Mouse (Mus musculus): ENCODE measurements around the gene Zzef1.

Zzef1 gene

DNA sequence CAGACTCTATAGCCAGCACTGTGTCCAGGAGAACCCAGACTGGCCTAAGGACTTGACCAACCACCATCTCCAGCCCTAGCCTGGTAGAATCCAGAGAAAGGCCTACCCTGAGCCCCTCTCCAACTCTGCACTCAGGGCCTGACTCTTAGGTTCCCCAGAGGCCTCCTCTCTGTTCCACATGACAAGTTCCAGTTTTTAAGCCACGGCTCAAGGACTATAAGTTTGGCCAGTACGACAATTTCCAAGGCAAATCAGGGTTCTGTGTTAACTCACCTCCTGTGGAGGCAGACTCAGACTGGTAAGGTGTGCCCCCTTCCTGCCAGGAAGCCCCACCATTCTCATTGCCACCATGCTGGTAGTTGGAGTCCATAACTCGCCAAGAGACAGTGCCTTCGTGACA, 158.2 kb downstream of the Zzef1 start:
- DNase-seq (ENCODE audit: low spot score in 2 of 2) = no peak

DNA sequence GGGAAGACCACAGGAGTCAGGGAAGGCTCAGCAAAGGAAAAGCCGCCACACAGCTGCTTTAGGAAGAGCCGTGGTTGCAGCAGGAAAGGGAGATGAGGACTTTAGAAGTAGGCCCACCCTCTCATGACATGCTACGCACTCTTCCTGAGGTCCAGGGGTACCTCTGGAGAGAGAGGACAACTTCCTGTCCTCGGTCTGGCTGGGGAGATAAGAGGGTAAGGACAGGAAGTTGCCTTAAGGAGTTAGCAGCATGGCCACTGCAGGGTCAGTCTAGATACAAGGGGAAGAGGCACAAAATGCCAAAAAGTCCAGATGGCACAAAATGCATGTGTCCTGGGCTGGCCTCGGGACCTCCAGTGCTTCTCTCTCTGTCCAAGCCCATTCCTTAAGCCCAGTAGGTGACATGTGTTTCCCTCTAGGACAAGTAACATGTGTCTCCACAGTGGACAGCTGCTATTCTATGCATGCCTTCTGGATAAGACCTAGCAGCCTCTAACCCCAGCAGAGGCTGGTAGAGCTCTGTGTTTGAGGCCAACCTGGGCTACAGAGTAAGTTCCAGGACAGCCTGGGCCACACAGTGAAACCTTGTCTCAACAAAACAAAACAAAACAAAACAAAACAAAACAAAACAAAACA, 159.4 kb downstream of the Zzef1 start:
- no peak for DNase-seq (ENCODE audit: low spot score in 2 of 2)

DNA sequence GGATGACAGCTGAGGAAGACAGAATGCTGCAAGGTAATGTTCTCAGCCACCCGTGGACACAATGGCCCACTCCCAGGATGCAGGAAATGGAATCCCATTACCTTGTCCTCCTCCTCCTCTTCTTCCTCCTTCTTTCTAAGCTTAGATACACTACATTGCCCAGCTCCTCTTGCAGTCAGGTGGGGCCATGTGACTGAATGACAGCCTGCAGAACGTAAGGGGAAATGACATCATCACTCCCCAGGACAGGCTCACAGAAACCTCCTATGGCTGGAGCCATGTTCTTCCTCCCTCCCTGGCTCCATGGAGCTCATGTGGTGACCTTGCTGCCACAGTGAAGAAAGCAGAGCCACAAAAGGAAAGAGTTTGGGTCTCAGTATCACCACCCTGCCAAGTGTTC, 161.3 kb downstream of the Zzef1 start:
- DNase-seq (ENCODE audit: low spot score in 2 of 2) = no peak

DNA sequence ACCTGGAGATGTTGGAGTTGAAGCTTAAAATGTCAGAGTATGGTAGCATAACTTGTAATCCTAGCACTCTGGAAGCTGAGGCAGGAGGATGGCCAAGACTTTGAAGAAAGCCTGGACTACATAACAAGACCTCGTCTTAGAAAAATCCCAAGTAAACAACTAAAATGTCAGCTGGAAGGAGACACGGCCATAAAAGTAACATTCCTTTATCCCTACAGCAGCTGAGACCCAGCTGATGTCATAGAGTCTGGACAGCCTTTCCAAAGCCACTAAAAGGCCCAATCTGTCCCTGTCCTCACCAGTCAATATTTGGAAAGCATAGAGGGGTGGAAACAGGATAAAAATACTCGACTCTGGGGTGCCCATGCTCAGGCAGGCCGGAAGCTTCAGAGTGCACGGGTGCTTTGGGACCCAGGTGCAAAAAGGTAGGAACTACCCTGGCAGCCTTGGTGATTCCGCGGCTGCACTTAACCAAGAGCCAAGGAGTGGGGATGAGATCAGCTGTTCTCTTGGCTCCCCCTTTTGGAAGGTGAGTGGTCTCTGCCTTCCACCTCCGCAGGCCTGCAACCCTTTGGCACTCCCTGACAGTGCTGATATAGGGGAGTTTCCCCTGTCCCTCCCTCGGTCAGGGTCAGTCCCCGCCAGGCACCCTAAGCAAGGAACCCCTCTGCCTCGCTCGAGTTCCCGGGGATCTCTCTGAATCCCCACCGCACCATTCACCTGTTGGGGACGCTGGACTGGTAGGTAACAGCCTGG, 164.1 kb downstream of the Zzef1 start:
- DNase-seq (ENCODE audit: low spot score in 2 of 2) = no peak

DNA sequence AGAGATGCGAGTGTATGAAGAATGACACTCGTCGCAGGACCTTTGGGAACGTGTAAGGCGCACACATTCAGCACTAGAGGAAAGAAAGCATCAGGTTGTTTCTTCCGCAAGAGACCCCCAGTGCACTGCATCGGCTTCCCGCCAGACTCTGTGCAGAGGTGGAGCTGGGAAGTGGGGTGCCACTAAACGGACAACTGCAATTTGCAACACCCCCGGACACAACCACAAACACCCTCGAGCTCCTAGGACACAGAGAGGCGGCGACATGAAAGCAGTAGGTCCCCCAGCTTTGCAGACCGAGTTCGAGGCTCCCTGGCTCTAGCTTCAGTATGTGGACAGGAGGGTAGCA, 164.7 kb downstream of the Zzef1 start:
- DNase-seq (ENCODE audit: low spot score in 2 of 2) = no peak

DNA sequence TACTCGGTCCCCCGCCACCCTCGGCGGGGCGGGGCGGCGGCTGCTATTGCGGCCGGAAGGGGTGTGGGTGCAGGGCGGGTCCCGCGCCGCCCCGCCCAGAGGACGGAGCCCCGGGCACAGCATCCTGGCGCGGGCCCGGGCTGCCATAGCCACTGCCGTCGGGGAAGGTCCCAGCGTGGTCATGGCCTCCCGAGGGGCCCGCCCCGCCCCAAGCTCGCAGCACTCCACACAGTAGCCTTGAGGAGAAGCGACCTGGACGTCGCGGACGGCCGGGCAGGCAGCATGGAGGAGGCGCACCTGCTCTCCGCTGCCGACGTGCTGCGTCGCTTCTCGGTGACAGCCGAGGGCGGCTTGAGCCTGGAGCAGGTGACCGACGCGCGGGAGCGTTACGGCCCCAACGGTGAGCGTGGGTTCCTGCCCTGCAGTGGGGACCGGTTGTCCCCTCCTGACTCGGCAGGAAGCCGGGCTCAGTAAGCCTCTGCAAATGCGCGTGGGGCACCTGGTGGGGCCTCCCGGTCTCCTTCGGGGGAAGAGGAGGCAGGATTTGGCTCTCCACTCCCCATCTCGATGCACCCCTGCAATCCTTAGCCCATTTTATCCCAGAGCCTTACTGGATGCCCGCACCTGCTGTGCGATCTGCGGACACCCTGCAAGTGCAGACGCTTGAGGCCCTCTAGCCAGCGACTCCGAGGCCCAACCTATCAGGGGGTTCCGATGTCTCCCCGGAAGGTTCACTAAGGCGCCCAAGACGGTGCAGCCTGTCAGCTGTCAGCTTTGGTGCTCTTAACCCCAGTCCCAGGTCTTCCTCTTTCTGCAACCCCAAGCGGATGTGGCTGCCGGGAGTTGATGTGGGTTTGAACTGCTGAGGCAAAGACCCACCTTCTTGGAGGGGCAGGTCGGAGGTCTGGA, 165.3 kb downstream of the Zzef1 start, which contains the start of gene Atp2a3:
Gene Atp2a3, plus strand, starts transcription at position 98 of the 909 bp plus-strand sequence.
- no peak for DNase-seq (ENCODE audit: low spot score in 2 of 2)

DNA sequence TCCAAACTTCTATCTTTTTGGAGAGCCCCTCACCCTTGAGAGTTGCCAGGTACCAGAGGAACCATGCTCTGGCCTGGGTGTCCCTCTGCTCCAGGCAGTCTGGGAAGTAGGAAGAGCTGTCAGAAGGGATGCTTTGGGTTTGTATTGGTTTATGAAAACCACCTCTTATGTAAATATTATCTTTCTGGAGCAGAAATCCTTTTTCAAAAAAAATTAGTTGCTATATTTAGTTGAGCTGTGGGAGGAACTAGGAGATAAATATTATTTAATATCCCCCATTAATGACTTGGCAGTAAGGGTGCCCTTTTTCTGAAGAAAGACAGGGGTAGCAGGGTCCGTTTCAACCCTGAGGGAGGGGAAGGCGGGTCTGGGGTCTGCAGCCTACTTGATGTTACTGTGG, 166.4 kb downstream of the Zzef1 start:
- DNase-seq (ENCODE audit: low spot score in 2 of 2) = no peak

DNA sequence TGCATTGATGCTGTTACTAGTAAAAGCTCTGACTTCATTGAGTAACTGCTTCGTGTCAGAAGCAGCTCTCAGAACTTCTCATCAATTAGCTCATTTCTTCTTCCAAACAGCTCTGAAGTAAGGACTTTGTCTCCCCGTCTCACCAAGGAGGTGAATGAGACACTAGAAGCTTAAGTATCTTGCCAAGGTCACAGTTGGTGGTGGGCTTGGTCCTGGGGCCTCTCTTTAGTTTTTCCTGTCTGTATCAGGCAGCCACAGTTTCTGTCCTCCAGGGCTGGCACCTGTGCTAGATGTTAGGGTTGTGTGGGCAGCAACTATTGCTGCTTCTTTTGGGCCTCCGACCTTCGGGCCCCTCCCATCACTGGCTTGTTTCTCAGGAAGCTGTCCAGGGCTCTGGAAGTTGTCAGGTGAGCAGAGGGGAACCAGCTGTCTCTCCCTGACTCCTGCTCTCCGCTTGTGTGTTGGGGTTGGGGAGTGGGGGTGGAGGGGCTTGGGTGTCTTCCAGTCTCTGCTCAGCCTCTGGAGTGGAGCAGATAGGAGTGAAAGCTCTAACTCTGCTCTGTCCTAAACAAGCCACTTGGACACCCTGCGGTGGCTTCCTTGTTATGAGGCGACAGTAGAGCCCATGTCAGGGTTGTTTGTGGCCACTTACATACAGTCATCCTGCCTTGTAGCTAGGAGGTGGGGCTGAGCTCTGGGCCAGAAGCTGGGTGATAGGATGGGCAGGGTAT, 167.2 kb downstream of the Zzef1 start:
- no peak for DNase-seq (ENCODE audit: low spot score in 2 of 2)

DNA sequence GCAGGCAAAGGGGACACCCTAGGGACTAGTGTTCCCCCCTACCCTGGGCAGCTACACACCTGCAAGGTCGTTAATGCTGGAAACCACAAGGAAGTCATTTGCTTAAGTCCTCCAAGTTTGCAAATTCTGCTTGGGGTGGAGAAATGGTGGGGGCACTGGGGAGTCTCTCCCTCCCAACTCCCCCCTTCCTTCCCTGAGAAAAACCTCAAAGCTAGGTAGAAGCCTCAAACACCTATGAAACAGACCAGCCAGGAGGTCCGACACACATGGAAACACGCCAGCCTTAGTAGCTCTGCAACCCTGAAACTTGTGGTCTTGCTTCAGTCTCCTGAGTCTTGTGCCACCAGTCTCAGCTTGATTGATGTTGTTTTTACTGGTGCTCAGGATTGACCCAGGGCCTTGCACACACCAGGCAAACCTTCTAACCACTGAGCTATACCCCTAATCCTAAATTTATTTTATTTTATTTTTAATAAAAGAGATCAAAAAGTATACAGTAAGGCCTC, 167.8 kb downstream of the Zzef1 start:
- DNase-seq (ENCODE audit: low spot score in 2 of 2) = no peak

DNA sequence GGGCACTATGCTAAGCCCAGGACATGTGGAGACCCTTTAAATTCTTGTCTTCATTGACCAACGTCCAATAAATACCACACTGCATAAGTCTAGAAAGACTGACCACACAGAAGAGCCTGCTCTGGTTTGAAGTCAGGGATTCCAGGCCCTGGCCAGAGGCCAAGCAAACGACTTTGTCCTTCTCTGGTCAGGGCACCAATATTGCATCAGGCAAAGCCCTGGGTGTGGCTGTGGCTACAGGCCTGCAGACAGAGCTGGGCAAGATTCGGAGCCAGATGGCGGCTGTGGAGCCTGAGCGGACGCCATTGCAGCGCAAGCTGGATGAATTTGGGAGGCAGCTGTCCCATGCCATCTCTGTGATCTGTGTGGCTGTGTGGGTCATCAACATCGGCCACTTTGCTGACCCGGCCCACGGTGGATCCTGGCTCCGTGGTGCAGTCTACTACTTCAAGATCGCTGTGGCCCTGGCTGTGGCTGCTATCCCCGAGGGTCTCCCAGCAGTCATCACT, 179.0 kb downstream of the Zzef1 start:
- DNase-seq (ENCODE audit: low spot score in 2 of 2) = no peak
